Mouse (Mus musculus): ENCODE data around the gene St6galnac3.

GRCm38 (mm10) chr3:153556621-153557020 is 168.4 kb downstream of the St6galnac3 start:
- no peak for TF ChIP-seq POLR2A (IDR thresholded peaks at IDR 0.05; ENCODE audit: extremely low read depth, insufficient read depth, low read length)
- no peak for TF ChIP-seq CTCF (IDR thresholded peaks at IDR 0.05; ENCODE audit: extremely low read depth, insufficient read depth, low read length)
